Mouse (Mus musculus) C2C12 (cell line): ENCODE measurements at regions not wholly inside any gene's neighbourhood (a gene's known extent, or its start where the extent isn't known, plus 50 kb on each side); places are given as distances from the start of the nearest gene placed in this dataset.

ENCODE experiments used
- H3K27me3 ChIP-seq: one replicate; pipeline ENCODE4 v1.6.1; 2011; ENCODE audit not compliant: control insufficient read depth, insufficient read depth, insufficient read length
- H3K36me3 ChIP-seq: one replicate; pipeline ENCODE4 v1.6.1; 2011; ENCODE audit not compliant: control insufficient read depth, insufficient read depth
- H3K4me3 ChIP-seq: one replicate; pipeline ENCODE4 v1.5.1; 2011; ENCODE audit warnings: mild to moderate bottlenecking, control low read depth; ENCODE audit not compliant: poor library complexity, insufficient read depth, severe bottlenecking
- H3K79me2 ChIP-seq: one replicate; pipeline ENCODE4 v1.6.1; 2011; ENCODE audit not compliant: control insufficient read depth, insufficient read depth
- H3K79me3 ChIP-seq: one replicate; pipeline ENCODE4 v1.6.1; 2011; ENCODE audit warnings: low read depth, control low read depth
- H3ac ChIP-seq: one replicate; pipeline ENCODE3; 2011; ENCODE audit warnings: low read depth; ENCODE audit not compliant: control insufficient read depth, insufficient read length
- CEBPB ChIP-seq: IDR thresholded peaks from one replicate; pipeline ENCODE4 v1.6.1; 2011; ENCODE audit warnings: low read depth, mild to moderate bottlenecking, control low read depth, moderate library complexity
- CTCF ChIP-seq: IDR thresholded peaks from one replicate; pipeline ENCODE4 v1.5.1; 2011; ENCODE audit not compliant: control insufficient read depth, insufficient read depth, insufficient read length
- FOSL1 ChIP-seq: IDR thresholded peaks from one replicate; pipeline ENCODE4 v1.8.0; 2011; ENCODE audit warnings: mild to moderate bottlenecking, low read length; ENCODE audit not compliant: poor library complexity, insufficient read depth, severe bottlenecking
- MAX ChIP-seq: IDR thresholded peaks from one replicate; pipeline ENCODE4 v1.6.1; 2011; ENCODE audit warnings: mild to moderate bottlenecking, control low read depth
- MYOD1 ChIP-seq: IDR thresholded peaks from one replicate; pipeline ENCODE4 v1.6.1; 2011; ENCODE audit warnings: low read depth; ENCODE audit not compliant: control insufficient read depth, insufficient read length
- MYOG ChIP-seq: IDR thresholded peaks from one replicate; pipeline ENCODE4 v1.6.1; 2011; ENCODE audit not compliant: control insufficient read depth, insufficient read length; ENCODE audit errors: extremely low read depth
- USF1 ChIP-seq: IDR thresholded peaks from one replicate; pipeline ENCODE4 v1.6.1; 2011; ENCODE audit warnings: low read depth, mild to moderate bottlenecking, control low read depth, moderate library complexity

GRCm38 (mm10) chr14:79854216-79854615, 83.1 kb upstream of the Pcdh8 start:
- Histone ChIP-seq H3K36me3 (no peaks in the 10 kb centered on the region), H3K4me3 (no peak overlapping the region), H3K79me3 (no peaks in the 10 kb centered on the region), H3ac (no peak overlapping the region), H3K27me3 (no peaks in the 10 kb centered on the region), H3K79me2 (no peaks in the 10 kb centered on the region)
- TF ChIP-seq MYOG (no peak), CEBPB (no peak), MAX (no peak), USF1 (no peak), MYOD1 (no peak), FOSL1 (no peak), CTCF (no peak)

GRCm38 (mm10) chr14:79852683-79853082, 81.6 kb upstream of the Pcdh8 start:
- no peaks in the 10 kb centered on the region for H3K27me3 ChIP-seq
- no peaks in the 10 kb centered on the region for H3K36me3 ChIP-seq
- no peak overlapping the region for H3ac ChIP-seq
- no peak overlapping the region for H3K4me3 ChIP-seq
- H3K79me3 ChIP-seq: no peaks in the 10 kb centered on the region
- TF ChIP-seq MYOD1 (no peak), FOSL1 (no peak), MAX (no peak), CEBPB (no peak), CTCF (no peak), USF1 (no peak), MYOG (no peak)
- no peaks in the 10 kb centered on the region for H3K79me2 ChIP-seq

GRCm38 (mm10) chr14:79851795-79852194, 80.7 kb upstream of the Pcdh8 start:
- H3K27me3 ChIP-seq: no peaks in the 10 kb centered on the region
- no peaks in the 10 kb centered on the region for H3K79me2 ChIP-seq
- no peak for TF ChIP-seq MYOD1
- TF ChIP-seq FOSL1: no peak
- no peak for TF ChIP-seq USF1
- no peak for TF ChIP-seq MAX
- no peak for TF ChIP-seq MYOG
- no peak for TF ChIP-seq CTCF
- TF ChIP-seq CEBPB: no peak
- H3ac ChIP-seq: no peak overlapping the region
- no peaks in the 10 kb centered on the region for H3K36me3 ChIP-seq
- no peak overlapping the region for H3K4me3 ChIP-seq
- no peaks in the 10 kb centered on the region for H3K79me3 ChIP-seq

- Histone ChIP-seq H3K36me3 (no peaks in the 10 kb centered on the region), H3K4me3 (no peak overlapping the region), H3K79me2 (no peaks in the 10 kb centered on the region), H3K27me3 (no peaks in the 10 kb centered on the region), H3K79me3 (no peaks in the 10 kb centered on the region), H3ac (no peak overlapping the region)
- TF ChIP-seq FOSL1 (no peak), USF1 (no peak), MYOG (no peak), MYOD1 (no peak), MAX (no peak), CEBPB (no peak), CTCF (no peak)
Measured at GRCm38 (mm10) chr14:79851231-79851630, 80.1 kb upstream of the Pcdh8 start.

- Histone ChIP-seq H3K79me3 (no peaks in the 10 kb centered on the region), H3K27me3 (no peaks in the 10 kb centered on the region), H3K36me3 (no peaks in the 10 kb centered on the region), H3K4me3 (no peak overlapping the region), H3ac (no peak overlapping the region), H3K79me2 (no peaks in the 10 kb centered on the region)
- TF ChIP-seq USF1 (no peak), MYOD1 (no peak), MAX (no peak), FOSL1 (no peak), CEBPB (no peak), MYOG (no peak), CTCF (no peak)
Measured at GRCm38 (mm10) chr14:79849617-79850435, 78.7 kb upstream of the Pcdh8 start.

- Histone ChIP-seq H3K79me2 (no peaks in the 10 kb centered on the region), H3K27me3 (no peaks in the 10 kb centered on the region), H3K79me3 (no peaks in the 10 kb centered on the region), H3K4me3 (no peak overlapping the region), H3K36me3 (no peaks in the 10 kb centered on the region), H3ac (no peak overlapping the region)
- TF ChIP-seq FOSL1 (no peak), MYOD1 (no peak), CEBPB (no peak), MAX (no peak), USF1 (no peak), MYOG (no peak), CTCF (no peak)
Measured at GRCm38 (mm10) chr14:79848116-79848515, 77.0 kb upstream of the Pcdh8 start.
